Mouse (Mus musculus) heart, adult 2 months (tissue): ENCODE measurements around the gene Gpd1. TPM values are rescaled to one million over a fixed set of nuclear protein-coding genes. Genes with fewer than 3 reads are reported as not detected.

Experiments used
- DNase-seq, 2 experiments: peaks; one replicate each; pipeline ENCODE4 v3.0.0; 2021
- H3K27ac ChIP-seq: fragments of 200-600 bp; 2 replicates; pipeline ENCODE4 v1.8.1; 2022
- H3K27me3 ChIP-seq: fragments of 200-500 bp; 2 replicates; pipeline ENCODE4 v1.6.1; 2012; ENCODE audit warnings: mild to moderate bottlenecking, low read length, inconsistent platforms, mixed read lengths; ENCODE audit not compliant: control insufficient read depth, insufficient read depth
- H3K36me3 ChIP-seq: fragments of 200-500 bp; 2 replicates; pipeline ENCODE4 v1.6.1; 2012; ENCODE audit warnings: low read length, inconsistent platforms; ENCODE audit not compliant: control insufficient read depth, insufficient read depth
- H3K4me1 ChIP-seq: fragments of 200-500 bp; 2 replicates; pipeline ENCODE4 v1.6.1; 2011; ENCODE audit warnings: low read length; ENCODE audit not compliant: control insufficient read depth, insufficient read depth
- H3K4me3 ChIP-seq: fragments of 200-600 bp; 2 replicates; pipeline ENCODE4 v1.8.1; 2022
- H3K79me2 ChIP-seq: fragments of 200-500 bp; replicated peaks from 2 replicates; pipeline ENCODE4 v1.6.1; 2012; ENCODE audit warnings: mild to moderate bottlenecking, inconsistent platforms, low read length, moderate library complexity, mixed read lengths; ENCODE audit not compliant: control insufficient read depth, insufficient read depth
- H3K9ac ChIP-seq: fragments of 200-500 bp; 2 replicates; pipeline ENCODE4 v1.6.1; 2012; ENCODE audit warnings: low read depth, mild to moderate bottlenecking, control low read depth, inconsistent platforms, low read length, mixed read lengths
- CTCF ChIP-seq: fragments of 200-600 bp; IDR thresholded peaks from 2 replicates; pipeline ENCODE4 v1.8.1; 2022; ENCODE audit warnings: antibody characterized with exemption, mild to moderate bottlenecking, moderate library complexity
- EP300 ChIP-seq: fragments of 200-500 bp; IDR thresholded peaks from 2 replicates; pipeline ENCODE4 v1.6.1; 2011; ENCODE audit warnings: low read depth, low read length, control low read depth; ENCODE audit not compliant: insufficient read depth
- POLR2A ChIP-seq: fragments of 200-500 bp; IDR thresholded peaks from 2 replicates; pipeline ENCODE4 v1.6.1; 2011; ENCODE audit warnings: mild to moderate bottlenecking, low read depth, low read length, control low read depth; ENCODE audit not compliant: insufficient read depth
- WGBS: fragments of 180-500 bp; shearing (Covaris S2); methylation state at CpG from one replicate; pipeline ENCODE4 v1.1.7; 2018; 5-methylcytosine and 5-hydroxymethylcytosine counted together
- intact Hi-C: fragments of 180-260 bp; cut with DNase I; formaldehyde crosslinking; loops from one replicate; pipeline ENCODE4 v1.15.1; 2025
- polyA plus RNA-seq: library from polyadenylated mRNA; depleted of rRNA; stranded (reverse); fragments of >200 nt; gene quantifications from 2 replicates; pipeline ENCODE4 v1.2.3, GENCODE M21; 2012
- total RNA-seq, 2 experiments: library from RNA; stranded (reverse); gene quantifications; 2 replicates each; pipeline ENCODE4 v1.2.3; 2021

The Gpd1 gene
- total and polyA plus RNA-seq, 3 experiments: 51.4 to 177 (median 64.6) TPM

GRCm38 (mm10) chr15:99721921-99722743 is 4.8 kb downstream of the Gpd1 start:
- no peak overlapping the region for H3K4me3 ChIP-seq
- intact Hi-C loops: no loop called here
- peaks cover 14% of the 10 kb centered on the region for H3K4me1 ChIP-seq
- no peak for DNase-seq
- 88% methylated on average over 25 of the region's 25 CpGs for WGBS
- H3K27ac ChIP-seq: no peak overlapping the region
- peaks cover 3% of the 10 kb centered on the region; the same call in 1 of the 2 replicates for H3K36me3 ChIP-seq
- H3K9ac ChIP-seq: no peak overlapping the region
- H3K79me2 ChIP-seq: no peaks in the 10 kb centered on the region
- TF ChIP-seq CTCF (no peak), EP300 (no peak), POLR2A (no peak)
- no peaks in the 10 kb centered on the region for H3K27me3 ChIP-seq

- no peaks in the 10 kb centered on the region; the same call in 1 of the 2 replicates for H3K79me2 ChIP-seq
- DNase-seq: peak in 1 of 2 experiments; percentile 34
- no peak overlapping the region; the same call in 1 of the 2 replicates for H3K9ac ChIP-seq
- intact Hi-C loops: no loop called here
- no peak overlapping the region for H3K4me3 ChIP-seq
- no peaks in the 10 kb centered on the region for H3K27me3 ChIP-seq
- H3K4me1 ChIP-seq: peaks cover 14% of the 10 kb centered on the region
- WGBS: 17% methylated on average over 10 of the region's 10 CpGs
- peak overlapping the region; percentile 95 for H3K27ac ChIP-seq
- TF ChIP-seq POLR2A (0 out of 2 replicates have a peak, but pooled peaks have one; percentile 27), CTCF (no peak), EP300 (0 out of 2 replicates have a peak, but pooled peaks have one; percentile 5)
- H3K36me3 ChIP-seq: peaks cover 3% of the 10 kb centered on the region; the same call in 1 of the 2 replicates
These were observed 5.8 kb downstream of the Gpd1 start for GRCm38 (mm10) chr15:99723120-99723514.

- Histone ChIP-seq H3K27ac (peak overlapping the region; percentile 95), H3K79me2 (no peaks in the 10 kb centered on the region; the same call in 1 of the 2 replicates), H3K27me3 (no peaks in the 10 kb centered on the region), H3K36me3 (peaks cover 3% of the 10 kb centered on the region; the same call in 1 of the 2 replicates), H3K4me1 (peaks cover 14% of the 10 kb centered on the region), H3K4me3 (peak overlapping the region; percentile 26; the same call in 1 of the 2 replicates), H3K9ac (peak overlapping the region; percentile 33)
- DNase-seq: peak; percentile 74 to 83
- WGBS: 5% methylated on average over 11 of the region's 11 CpGs
- intact Hi-C loops: loop anchor here (2.0 kb wide), 2 partner anchors 21 to 49 kb away; partner anchors contain the start of genes Cers5 and Smarcd1
- TF ChIP-seq CTCF (no peak), EP300 (peak; percentile 53; the same call in 1 of the 2 replicates)
These were observed 6.4 kb downstream of the Gpd1 start for GRCm38 (mm10) chr15:99723515-99724291.

- no peaks in the 10 kb centered on the region; the same call in 1 of the 2 replicates for H3K79me2 ChIP-seq
- H3K27me3 ChIP-seq: no peaks in the 10 kb centered on the region
- H3K9ac ChIP-seq: peak overlapping the region; percentile 39
- peaks cover 3% of the 10 kb centered on the region; the same call in 1 of the 2 replicates for H3K36me3 ChIP-seq
- intact Hi-C loops: loop anchor here (2.0 to 5.0 kb wide), 3 partner anchors 22 to 183 kb away; partner anchors contain the start of genes Cers5 and Smarcd1
- TF ChIP-seq EP300 (peak; percentile 58; the same call in 1 of the 2 replicates), CTCF (peak; percentile 72), POLR2A (peak; percentile 52)
- peak overlapping the region; percentile 43 for H3K4me3 ChIP-seq
- H3K4me1 ChIP-seq: peaks cover 14% of the 10 kb centered on the region
- 3% methylated on average over 16 of the region's 16 CpGs for WGBS
- H3K27ac ChIP-seq: peak overlapping the region; percentile 95
- DNase-seq: peak; percentile 76 to 81
These were observed 7.1 kb downstream of the Gpd1 start for GRCm38 (mm10) chr15:99724292-99725021.
